22 mouse cellular contexts compared by ENCODE assay signal in genomic region chr1:66813191-66813590, GRCm38 (mm10). TPM values are rescaled to one million over a fixed set of nuclear protein-coding genes. Genes with fewer than 3 reads are reported as not detected.
DNase-seq lines count a peak whose midpoint lies in the region; ATAC-seq and TF ChIP-seq lines count a peak whose summit lies in the region.
"Had no signal": no experiment of that assay in that cellular context is flagged by ENCODE, and none has a peak within 500 bp of the region (broad histone marks: within the 10 kb centered on the region; RNA-seq: fewer than 3 reads in every experiment).

No protein-coding gene starts in this region.

- TF ChIP-seq EP300 in stomach, postnatal 0 days (optimal IDR thresholded peaks at IDR 0.05): no peak

- H3K4me2 ChIP-seq in intestine, postnatal 0 days (replicated peaks; ENCODE audit: low read depth): no peak overlapping the region
- H3K4me2 ChIP-seq in intestine, embryonic 15.5 days (replicated peaks): no peak overlapping the region
- 0 out of 2 replicates have a peak overlapping the region, but pooled peaks have one; percentile 6 for H3K4me2 ChIP-seq in lung, embryonic 14.5 days
- no peak overlapping the region for H3K4me2 ChIP-seq in stomach, postnatal 0 days (replicated peaks; ENCODE audit: low read depth)
- no peak overlapping the region for H3K4me2 ChIP-seq in forebrain, embryonic 13.5 days
- H3K4me2 ChIP-seq: heart, embryonic 13.5 days; limb, embryonic 15.5 days; midbrain, embryonic 15.5 days had no signal

- TF ChIP-seq CTCF in intestine, postnatal 0 days (IDR thresholded peaks at IDR 0.05; ENCODE audit: low read depth): peak; percentile 25
- TF ChIP-seq CTCF in lung, embryonic 14.5 days (IDR thresholded peaks at IDR 0.05; ENCODE audit: low read depth): no peak
- peak; percentile 54 for TF ChIP-seq CTCF in Patski (IDR thresholded peaks at IDR 0.05)
- TF ChIP-seq CTCF in stomach, postnatal 0 days (IDR thresholded peaks at IDR 0.05; ENCODE audit: low read depth): peak; percentile 40

- no peak overlapping the region for H3K9ac ChIP-seq in intestine, postnatal 0 days (ENCODE audit: low read depth, low read length)
- no peak overlapping the region for H3K9ac ChIP-seq in intestine, embryonic 15.5 days
- no peak overlapping the region for H3K9ac ChIP-seq in lung, embryonic 14.5 days
- H3K9ac ChIP-seq in stomach, postnatal 0 days (ENCODE audit: low read length): no peak overlapping the region
- H3K9ac ChIP-seq in forebrain, embryonic 13.5 days: no peak overlapping the region
- H3K9ac ChIP-seq: heart, embryonic 13.5 days; limb, embryonic 15.5 days; midbrain, embryonic 15.5 days had no signal

- DNase-seq in lung, embryonic 14.5 days: no peak
- no peak for DNase-seq in lung, postnatal 10 days
- no peak for DNase-seq in Patski (ENCODE audit: low read depth, low spot score)
- DNase-seq in stomach, postnatal 0 days (ENCODE audit: low spot score): no peak
- DNase-seq: adrenal gland, adult 8-10 months; cerebellum, adult 11-12 months; cerebellum, postnatal 10 days; heart, postnatal 14 days; kidney, adult 18-20 months; kidney, postnatal 14 days; lung, adult 18-20 months; lung, postnatal 36 days; thymus, adult 2 months; thymus, postnatal 4 days had no signal

- no peak overlapping the region for H3K27ac ChIP-seq in intestine, postnatal 0 days (ENCODE audit: low read depth, low read length)
- H3K27ac ChIP-seq in intestine, embryonic 15.5 days: no peak overlapping the region
- no peak overlapping the region for H3K27ac ChIP-seq in lung, embryonic 14.5 days (ENCODE audit: low read depth)
- no peak overlapping the region for H3K27ac ChIP-seq in stomach, postnatal 0 days (replicated peaks)
- H3K27ac ChIP-seq in forebrain, embryonic 13.5 days: no peak overlapping the region
- H3K27ac ChIP-seq: forebrain, embryonic 10.5 days; heart, embryonic 13.5 days; hindbrain, postnatal 0 days; limb, embryonic 15.5 days; midbrain, embryonic 15.5 days had no signal

- H3K27me3 ChIP-seq in intestine, postnatal 0 days (replicated peaks; ENCODE audit: control insufficient read depth, insufficient read depth, low read length): no peaks in the 10 kb centered on the region
- no peaks in the 10 kb centered on the region for H3K27me3 ChIP-seq in intestine, embryonic 15.5 days (replicated peaks)
- no peaks in the 10 kb centered on the region for H3K27me3 ChIP-seq in lung, embryonic 14.5 days (ENCODE audit: insufficient read depth, low read length)
- no peaks in the 10 kb centered on the region for H3K27me3 ChIP-seq in Patski
- H3K27me3 ChIP-seq in stomach, postnatal 0 days (ENCODE audit: control insufficient read depth, insufficient read depth, low read length): no peaks in the 10 kb centered on the region
- H3K27me3 ChIP-seq in forebrain, embryonic 13.5 days: no peaks in the 10 kb centered on the region
- H3K27me3 ChIP-seq: heart, embryonic 13.5 days; limb, embryonic 15.5 days; midbrain, embryonic 15.5 days had no signal

- no peaks in the 10 kb centered on the region for H3K9me3 ChIP-seq in intestine, postnatal 0 days (ENCODE audit: control insufficient read depth)
- no peaks in the 10 kb centered on the region for H3K9me3 ChIP-seq in intestine, embryonic 15.5 days
- no peaks in the 10 kb centered on the region for H3K9me3 ChIP-seq in lung, embryonic 14.5 days (ENCODE audit: low read depth, low read length)
- no peaks in the 10 kb centered on the region for H3K9me3 ChIP-seq in stomach, postnatal 0 days (ENCODE audit: control insufficient read depth, low read length)
- no peaks in the 10 kb centered on the region for H3K9me3 ChIP-seq in forebrain, embryonic 13.5 days (replicated peaks)
- H3K9me3 ChIP-seq: forebrain, embryonic 10.5 days; heart, embryonic 13.5 days; limb, embryonic 15.5 days; midbrain, embryonic 15.5 days had no signal

- no peaks in the 10 kb centered on the region for H3K4me1 ChIP-seq in intestine, postnatal 0 days (replicated peaks; ENCODE audit: control insufficient read depth, insufficient read depth, low read length)
- H3K4me1 ChIP-seq in intestine, embryonic 15.5 days (replicated peaks): no peaks in the 10 kb centered on the region
- peaks cover 7% of the 10 kb centered on the region; the same call in 1 of the 2 replicates for H3K4me1 ChIP-seq in lung, embryonic 14.5 days (ENCODE audit: insufficient read depth)
- no peaks in the 10 kb centered on the region for H3K4me1 ChIP-seq in stomach, postnatal 0 days (replicated peaks; ENCODE audit: control insufficient read depth, insufficient read depth)
- peaks cover 18% of the 10 kb centered on the region for H3K4me1 ChIP-seq in forebrain, embryonic 13.5 days

- in situ Hi-C loops in Patski (cut with MboI; ENCODE audit: low pct_unique_long_range_greater_than_20kb): no loop called here

- POLR2A ChIA-PET in Patski (lab: Charles Lee): interaction anchor here (1.8 kb wide), 1 partner anchor 25 kb away, joined by 5 read pairs; no protein-coding TSS in a partner anchor

- no peak for ATAC-seq in intestine, postnatal 0 days
- ATAC-seq in intestine, embryonic 15.5 days: no peak
- no peak for ATAC-seq in lung, embryonic 14.5 days (ENCODE audit: insufficient read depth)
- ATAC-seq in Patski: no peak
- ATAC-seq in stomach, postnatal 0 days (ENCODE audit: low FRiP score, low TSS enrichment): no peak
- no peak for ATAC-seq in forebrain, embryonic 13.5 days
- ATAC-seq: hindbrain, postnatal 0 days; midbrain, embryonic 15.5 days had no signal

- CTCF ChIA-PET in Patski (lab: Charles Lee): interaction anchor here (0.7 to 1.6 kb wide), 4 partner anchors 11 to 107 kb away, joined by 3 to 4 read pairs (median 4); no protein-coding TSS in a partner anchor

- no peaks in the 10 kb centered on the region for H3K36me3 ChIP-seq in intestine, postnatal 0 days (ENCODE audit: control insufficient read depth, insufficient read depth)
- H3K36me3 ChIP-seq in intestine, embryonic 15.5 days: no peaks in the 10 kb centered on the region
- no peaks in the 10 kb centered on the region for H3K36me3 ChIP-seq in lung, embryonic 14.5 days (ENCODE audit: insufficient read depth)
- H3K36me3 ChIP-seq in stomach, postnatal 0 days (ENCODE audit: control insufficient read depth, insufficient read depth, low read length): no peaks in the 10 kb centered on the region
- H3K36me3 ChIP-seq in forebrain, embryonic 13.5 days (ENCODE audit: poor library complexity, severe bottlenecking): no peaks in the 10 kb centered on the region
- H3K36me3 ChIP-seq: forebrain, embryonic 10.5 days; limb, embryonic 15.5 days; midbrain, embryonic 15.5 days had no signal

- no peak overlapping the region for H3K4me3 ChIP-seq in intestine, postnatal 0 days (ENCODE audit: low read depth, low read length)
- H3K4me3 ChIP-seq in intestine, embryonic 15.5 days (replicated peaks): no peak overlapping the region
- no peak overlapping the region for H3K4me3 ChIP-seq in lung, embryonic 14.5 days (ENCODE audit: low read depth, low read length)
- no peak overlapping the region for H3K4me3 ChIP-seq in stomach, postnatal 0 days (ENCODE audit: low read depth, low read length)
- no peak overlapping the region for H3K4me3 ChIP-seq in forebrain, embryonic 13.5 days
- H3K4me3 ChIP-seq: forebrain, embryonic 10.5 days; heart, embryonic 13.5 days; limb, embryonic 15.5 days; midbrain, embryonic 15.5 days had no signal

- 85% methylated on average over 1 of the region's 1 CpGs for WGBS in intestine, postnatal 0 days
- WGBS in intestine, embryonic 15.5 days: 72% methylated on average over 1 of the region's 1 CpGs
- WGBS in lung, embryonic 14.5 days: 48% methylated on average over 1 of the region's 1 CpGs
- 60% methylated on average over 1 of the region's 1 CpGs for WGBS in stomach, postnatal 0 days
- WGBS in forebrain, embryonic 13.5 days: 100% methylated on average over 1 of the region's 1 CpGs

RNA-seq across cellular contexts. Expression of gene Kansl1l, which starts 4.2 kb away (rescaled TPM):
- 7.2 TPM in 2 replicates for polyA plus RNA-seq in intestine, postnatal 0 days (2015; fragmentation: Nextera tagmentation; extraction: Ambion mirVana)
- 12.0 and 12.1 TPM in 2 replicates for polyA plus RNA-seq in intestine, embryonic 15.5 days (2015; fragmentation: Nextera tagmentation; extraction: Ambion mirVana)
- polyA plus RNA-seq in lung, embryonic 14.5 days (2014; fragmentation: Nextera tagmentation; extraction: Ambion mirVana): 21.9 and 22.3 TPM in 2 replicates
- polyA plus RNA-seq in Patski (2021): 44.2 TPM
- polyA plus RNA-seq in stomach, postnatal 0 days (2015; fragmentation: Nextera tagmentation; extraction: Ambion mirVana): 6.5 and 6.7 TPM in 2 replicates
- polyA plus RNA-seq in forebrain, embryonic 13.5 days (2015; fragmentation: Nextera tagmentation; extraction: Ambion mirVana): 15.0 and 15.4 TPM in 2 replicates

RNA-seq across cellular contexts. Expression of gene Acadl, which starts 49.9 kb away (rescaled TPM):
- 610 and 613 TPM in 2 replicates for polyA plus RNA-seq in intestine, postnatal 0 days (2015; fragmentation: Nextera tagmentation; extraction: Ambion mirVana)
- polyA plus RNA-seq in intestine, embryonic 15.5 days (2015; fragmentation: Nextera tagmentation; extraction: Ambion mirVana): 227 and 229 TPM in 2 replicates
- 128 and 140 TPM in 2 replicates for polyA plus RNA-seq in lung, embryonic 14.5 days (2014; fragmentation: Nextera tagmentation; extraction: Ambion mirVana)
- 220 TPM for polyA plus RNA-seq in Patski (2021)
- 217 and 232 TPM in 2 replicates for polyA plus RNA-seq in stomach, postnatal 0 days (2015; fragmentation: Nextera tagmentation; extraction: Ambion mirVana)
- 31.7 and 36.9 TPM in 2 replicates for polyA plus RNA-seq in forebrain, embryonic 13.5 days (2015; fragmentation: Nextera tagmentation; extraction: Ambion mirVana)
